Mouse (Mus musculus) liver, embryonic 14.5 days (tissue): Measurements from ENCODE around the gene Pcdh17. TPM values are rescaled to one million over a fixed set of nuclear protein-coding genes. Genes with fewer than 3 reads are reported as not detected.

Source experiments
- ATAC-seq: fragments of 200-750 bp; cut with Nextera tagmentation; 2 replicates; pipeline ENCODE4 v1.8.0; 2017; ENCODE audit warnings: moderate number of reproducible peaks, mild to moderate bottlenecking, moderate library complexity; ENCODE audit not compliant: insufficient read depth
- DNase-seq, 3 experiments: peaks; one replicate each; pipeline ENCODE4 v3.0.0-alpha.2; 2012 to 2013; ENCODE audit warnings: low read depth in 3 of 3, low spot score in 3 of 3
- H3K27ac ChIP-seq: fragments of 300-500 bp; sonication (generic); 2 replicates; pipeline ENCODE4 v1.5.1; 2014; ENCODE audit warnings: moderate library complexity, mild to moderate bottlenecking, control low read depth, inconsistent platforms
- H3K27me3 ChIP-seq: fragments of 300-500 bp; sonication (generic); 2 replicates; pipeline ENCODE4 v1.6.1; 2014; ENCODE audit warnings: mild to moderate bottlenecking, low read length, moderate library complexity; ENCODE audit not compliant: control insufficient read depth, insufficient read depth
- H3K36me3 ChIP-seq: fragments of 300-500 bp; sonication (generic); replicated peaks from 2 replicates; pipeline ENCODE4 v1.6.1; 2014; ENCODE audit warnings: low read depth; ENCODE audit not compliant: control insufficient read depth, insufficient read depth
- H3K4me1 ChIP-seq, 2 experiments: fragments of 200-500 bp in 1 of 2; fragments of 300-500 bp in 1 of 2; sonication (generic) in 1 of 2; replicated peaks; 2 replicates each; pipeline ENCODE4 v1.6.1; 2012 to 2014; ENCODE audit warnings: antibody characterized with exemption in 1 of 2, inconsistent platforms in 1 of 2, low read length in 1 of 2; ENCODE audit not compliant: control insufficient read depth in 2 of 2, insufficient read depth in 2 of 2
- H3K4me2 ChIP-seq: fragments of 300-500 bp; sonication (generic); 2 replicates; pipeline ENCODE4 v1.6.1; 2014; ENCODE audit warnings: low read depth, mild to moderate bottlenecking, control low read depth, moderate library complexity
- H3K4me3 ChIP-seq, 2 experiments: fragments of 200-500 bp in 1 of 2; fragments of 300-500 bp in 1 of 2; sonication (generic) in 1 of 2; 2 replicates each; pipeline ENCODE4 v1.5.1; 2012 to 2014; ENCODE audit warnings: low read depth in 2 of 2, low read length in 2 of 2, mild to moderate bottlenecking in 2 of 2, control low read depth in 1 of 2, inconsistent platforms in 1 of 2, moderate library complexity in 1 of 2; ENCODE audit not compliant: insufficient read depth in 1 of 2
- H3K9ac ChIP-seq: fragments of 300-500 bp; sonication (generic); replicated peaks from 2 replicates; pipeline ENCODE4 v1.6.1; 2014; ENCODE audit warnings: mild to moderate bottlenecking, control low read depth, moderate library complexity
- H3K9me3 ChIP-seq: fragments of 300-500 bp; sonication (generic); 2 replicates; pipeline ENCODE4 v1.6.1; 2016; ENCODE audit warnings: low read length, mixed read lengths; ENCODE audit not compliant: control insufficient read depth
- CTCF ChIP-seq: IDR thresholded peaks from 2 replicates; pipeline ENCODE4 v1.5.1; 2016; ENCODE audit warnings: antibody characterized with exemption, low read depth, control low read depth
- EP300 ChIP-seq: IDR thresholded peaks from 2 replicates; pipeline ENCODE4 v1.6.1; 2016; ENCODE audit warnings: antibody characterized with exemption, low read depth
- WGBS: fragments of 180-500 bp; shearing (Covaris S2); extraction: QIAGEN DNeasy Blood & Tissue Kit; methylation state at CpG from one replicate; pipeline ENCODE4 v1.1.7; 2014; ENCODE audit not compliant: insufficient replicate concordance; 5-methylcytosine and 5-hydroxymethylcytosine counted together
- polyA plus RNA-seq, 2 experiments: library from polyadenylated mRNA; depleted of rRNA in 1 of 2; stranded (reverse) in 1 of 2; unstranded in 1 of 2; fragments of >200 nt; fragmentation: Nextera tagmentation in 1 of 2; extraction: Ambion mirVana in 1 of 2; gene quantifications; 2 replicates each; pipeline versions ENCODE4 v1.2.1 to v1.2.3; 2012 to 2014

The Pcdh17 gene
- polyA plus RNA-seq, 2 experiments, result 0.28 to 0.57 TPM

DNA sequence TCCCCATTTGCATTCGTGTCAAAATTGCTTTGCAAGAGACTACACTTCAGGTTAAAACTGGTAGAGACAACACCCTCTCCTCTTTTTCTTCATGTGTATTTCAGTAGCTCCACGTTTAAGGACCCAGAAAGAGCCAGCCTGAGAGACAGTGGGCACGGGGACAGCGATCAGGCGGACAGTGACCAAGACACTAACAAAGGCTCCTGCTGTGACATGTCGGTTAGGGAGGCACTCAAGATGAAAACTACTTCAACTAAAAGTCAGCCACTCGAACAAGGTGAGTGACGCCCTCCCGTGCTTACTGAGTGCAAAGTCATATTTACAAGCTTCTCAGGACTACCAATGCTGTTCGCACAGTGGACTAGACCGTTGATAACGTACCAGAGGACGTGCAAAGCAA, 34.0 kb downstream of the Pcdh17 start:
- Histone ChIP-seq H3K27ac (no peak overlapping the region), H3K9me3 (no peaks in the 10 kb centered on the region), H3K4me1 (no peaks in the 10 kb centered on the region), H3K4me2 (no peak overlapping the region), H3K9ac (no peak overlapping the region), H3K27me3 (no peaks in the 10 kb centered on the region), H3K36me3 (no peaks in the 10 kb centered on the region), H3K4me3 (no peak overlapping the region)
- DNase-seq (no peak), ATAC-seq (no peak)
- no peak for TF ChIP-seq EP300
- no peak for TF ChIP-seq CTCF
- 65% methylated on average over 13 of the region's 13 CpGs for WGBS

DNA sequence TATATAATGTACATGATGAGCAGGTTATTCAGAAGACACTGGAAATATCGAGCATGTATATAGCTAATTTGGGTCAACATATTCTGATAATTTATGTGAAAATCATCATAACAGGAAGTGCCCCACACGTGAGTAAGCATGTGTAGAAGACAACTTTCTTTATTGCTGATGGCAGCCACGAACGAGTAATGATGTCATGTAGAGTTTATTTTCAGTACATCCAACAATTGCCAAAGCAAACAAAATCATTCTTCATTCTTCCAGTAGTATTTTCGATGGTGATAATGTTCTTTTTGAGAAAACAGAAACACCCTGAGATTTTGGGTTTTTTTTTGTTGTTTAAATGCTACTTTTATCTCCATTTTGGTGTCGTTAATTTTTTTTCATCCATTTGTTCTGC, 37.2 kb downstream of the Pcdh17 start:
- H3K4me3 ChIP-seq, result no peak overlapping the region
- ATAC-seq (no peak), DNase-seq (no peak)
- no peak overlapping the region for H3K9ac ChIP-seq
- no peaks in the 10 kb centered on the region for H3K9me3 ChIP-seq
- TF ChIP-seq EP300 (no peak), CTCF (no peak)
- no peaks in the 10 kb centered on the region for H3K27me3 ChIP-seq
- WGBS, result 46% methylated on average over 6 of the region's 6 CpGs
- H3K27ac ChIP-seq, result no peak overlapping the region
- H3K4me2 ChIP-seq, result no peak overlapping the region
- no peaks in the 10 kb centered on the region for H3K36me3 ChIP-seq
- H3K4me1 ChIP-seq, result no peaks in the 10 kb centered on the region

GRCm38 (mm10) chr14:84484350-84484749, 41.0 kb downstream of the Pcdh17 start:
- DNase-seq (no peak), ATAC-seq (no peak)
- H3K4me1 ChIP-seq, result no peaks in the 10 kb centered on the region
- H3K4me2 ChIP-seq, result no peak overlapping the region
- WGBS, result 62% methylated on average over 4 of the region's 4 CpGs
- no peaks in the 10 kb centered on the region for H3K36me3 ChIP-seq
- no peaks in the 10 kb centered on the region for H3K9me3 ChIP-seq
- no peak overlapping the region for H3K27ac ChIP-seq
- no peak overlapping the region for H3K9ac ChIP-seq
- TF ChIP-seq CTCF (no peak), EP300 (no peak)
- H3K27me3 ChIP-seq, result no peaks in the 10 kb centered on the region
- H3K4me3 ChIP-seq, result no peak overlapping the region

DNA sequence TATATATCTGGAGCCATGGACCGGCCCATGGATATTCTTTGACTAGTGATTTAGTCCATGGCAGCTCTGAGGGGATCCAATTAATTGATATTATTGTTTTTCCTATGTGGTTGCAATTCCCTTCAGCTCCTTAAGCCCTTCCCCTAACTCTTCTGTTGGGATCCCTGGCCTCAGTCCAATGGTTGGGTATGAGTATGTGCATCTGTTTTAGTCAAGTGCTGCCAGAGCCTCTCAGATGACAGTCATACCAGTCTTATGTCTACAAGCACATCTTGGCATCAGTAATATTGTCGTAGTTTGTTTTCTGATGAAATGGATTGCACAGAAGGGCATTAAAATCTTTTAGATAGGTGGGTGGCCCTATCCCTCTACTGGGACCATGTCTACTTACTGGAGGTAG, 67.6 kb downstream of the Pcdh17 start:
- H3K4me1 ChIP-seq, result no peaks in the 10 kb centered on the region
- H3K27me3 ChIP-seq, result no peaks in the 10 kb centered on the region
- DNase-seq (no peak), ATAC-seq (no peak)
- H3K36me3 ChIP-seq, result no peaks in the 10 kb centered on the region
- H3K9ac ChIP-seq, result no peak overlapping the region
- no peak for TF ChIP-seq EP300
- no peak for TF ChIP-seq CTCF
- H3K4me3 ChIP-seq, result no peak overlapping the region
- H3K9me3 ChIP-seq, result no peaks in the 10 kb centered on the region
- WGBS, result 82% methylated on average over 2 of the region's 2 CpGs
- no peak overlapping the region for H3K27ac ChIP-seq
- no peak overlapping the region for H3K4me2 ChIP-seq

DNA sequence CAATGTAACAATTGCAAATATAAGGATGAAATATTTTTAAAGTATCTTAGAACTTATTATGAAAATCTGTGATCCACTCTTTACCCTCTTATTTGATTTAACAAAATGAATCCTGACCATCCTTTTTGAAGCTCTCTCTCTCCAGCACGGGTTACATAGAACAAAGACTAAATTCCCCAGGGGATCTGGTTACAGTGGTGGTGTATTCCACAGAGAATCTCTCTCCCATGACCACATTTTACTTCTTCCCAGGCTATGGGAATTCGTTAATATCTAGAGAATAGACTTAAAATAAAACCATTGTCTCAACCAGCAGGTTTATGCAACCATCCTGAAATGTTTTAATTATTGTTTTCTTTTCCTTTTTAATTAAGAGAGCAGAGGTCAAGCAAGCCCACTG, 89.0 kb downstream of the Pcdh17 start:
- DNase-seq, result no peak
- no peak overlapping the region for H3K4me3 ChIP-seq

GRCm38 (mm10) chr14:84535264-84535663, 91.9 kb downstream of the Pcdh17 start:
- ATAC-seq (no peak), DNase-seq (no peak)
- Histone ChIP-seq H3K4me3 (no peak overlapping the region), H3K27ac (no peak overlapping the region), H3K4me1 (no peaks in the 10 kb centered on the region), H3K27me3 (no peaks in the 10 kb centered on the region), H3K36me3 (no peaks in the 10 kb centered on the region), H3K9me3 (no peaks in the 10 kb centered on the region), H3K4me2 (no peak overlapping the region), H3K9ac (no peak overlapping the region)
- TF ChIP-seq CTCF (no peak), EP300 (no peak)

More for the DNA sequence above, 89.0 kb downstream of the Pcdh17 start:
- TF ChIP-seq EP300, result no peak
- no peak for TF ChIP-seq CTCF
- no peak overlapping the region for H3K9ac ChIP-seq
- H3K9me3 ChIP-seq, result no peaks in the 10 kb centered on the region
- H3K4me2 ChIP-seq, result no peak overlapping the region
- no peaks in the 10 kb centered on the region for H3K27me3 ChIP-seq
- no peak overlapping the region for H3K27ac ChIP-seq
- no peaks in the 10 kb centered on the region for H3K36me3 ChIP-seq
- no peaks in the 10 kb centered on the region for H3K4me1 ChIP-seq
- WGBS, result 42% methylated on average over 2 of the region's 2 CpGs
- ATAC-seq, result no peak
